Mouse (Mus musculus): ENCODE measurements around the gene Fam118b.

The Fam118b gene

DNA sequence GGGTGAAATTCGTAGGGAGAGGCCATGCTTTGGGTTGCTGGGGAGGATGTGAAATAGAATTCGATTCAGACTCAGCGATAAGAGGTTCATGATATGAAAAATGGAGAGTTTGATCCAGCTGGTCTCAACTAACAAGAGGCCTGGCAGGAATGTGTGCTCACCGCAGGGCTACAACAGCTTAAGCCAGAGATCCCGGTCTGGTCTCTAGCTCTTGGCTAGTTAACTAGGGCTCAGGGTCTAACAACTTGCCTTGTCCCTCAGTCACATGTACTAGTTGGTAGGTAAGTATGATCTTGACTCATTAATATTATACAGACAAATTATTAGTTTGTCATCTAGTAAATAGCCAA lies 15.2 kb upstream of the Fam118b start:
- no peak for TF ChIP-seq GATA4 (IDR thresholded peaks at IDR 0.05; ENCODE audit: insufficient replicate concordance, low read length)

DNA sequence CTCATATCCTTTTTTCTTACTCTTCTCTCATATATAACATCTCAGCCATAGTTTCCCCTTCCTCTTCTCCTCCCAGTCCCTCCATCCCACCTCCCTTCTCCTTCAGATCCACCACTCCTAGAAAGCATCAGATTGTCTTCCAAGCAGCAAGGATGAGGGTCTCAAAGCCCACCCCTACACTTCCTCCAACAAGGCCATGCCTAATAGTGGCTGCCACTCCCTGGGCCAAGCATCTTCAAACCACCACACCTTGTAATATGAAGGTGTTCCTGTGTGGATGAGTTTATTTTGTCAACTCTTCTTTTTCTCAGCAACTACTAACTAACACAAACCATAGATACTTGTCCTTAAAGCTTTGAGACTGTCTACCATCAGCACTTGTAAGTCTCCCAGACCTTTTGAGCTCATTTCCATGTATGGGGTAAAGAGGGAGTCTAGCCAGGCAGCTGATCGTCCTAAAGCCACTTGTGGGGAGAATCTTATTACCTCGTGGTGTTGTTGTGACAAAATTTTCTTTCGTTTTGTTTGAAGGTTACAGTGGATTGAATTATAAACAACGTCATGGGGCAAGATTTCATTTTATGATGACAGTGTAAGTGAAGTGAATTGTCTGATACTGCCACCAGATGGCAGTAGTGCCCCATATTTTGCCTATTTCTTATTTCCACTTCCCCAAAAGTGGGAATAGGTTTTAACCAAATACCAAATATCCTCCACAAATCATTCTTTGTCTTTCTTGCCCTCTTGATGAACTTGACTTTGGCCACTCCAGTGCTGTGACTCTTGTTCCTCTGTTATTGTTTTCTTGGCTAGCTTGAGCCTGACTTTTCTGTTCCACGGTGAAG lies 14.6 kb upstream of the Fam118b start:
- no peak for TF ChIP-seq GATA4 (IDR thresholded peaks at IDR 0.05; ENCODE audit: insufficient replicate concordance, low read length)

DNA sequence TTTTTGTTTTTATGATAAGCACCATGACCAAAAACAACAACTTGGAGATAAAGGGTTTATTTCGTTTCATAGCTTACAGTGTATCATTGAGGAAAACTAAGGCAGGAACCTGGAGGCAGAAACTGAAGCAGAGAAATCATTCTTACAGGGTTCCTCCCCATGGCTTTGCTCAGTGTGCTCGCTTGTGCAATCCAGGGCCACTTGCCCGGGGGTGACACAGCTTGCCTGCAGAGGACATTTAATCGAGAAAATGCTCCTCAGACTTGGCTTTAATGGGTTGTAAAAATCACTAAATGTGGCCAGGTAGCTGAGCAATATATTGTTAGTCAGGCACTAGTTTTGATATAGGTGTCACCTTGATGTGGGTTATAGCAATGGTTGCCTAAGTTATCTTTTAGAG lies 10.8 kb upstream of the Fam118b start:
- TF ChIP-seq GATA4 (IDR thresholded peaks at IDR 0.05; ENCODE audit: insufficient replicate concordance, low read length): no peak

- TF ChIP-seq GATA4 (IDR thresholded peaks at IDR 0.05; ENCODE audit: insufficient replicate concordance, low read length): no peak
Measured at GRCm38 (mm10) chr9:35277855-35278365, 10.3 kb upstream of the Fam118b start.

GRCm38 (mm10) chr9:35267976-35268715 lies 541 bp upstream of the Fam118b start:
- no peak for TF ChIP-seq GATA4 (IDR thresholded peaks at IDR 0.05; ENCODE audit: insufficient replicate concordance, low read length)

DNA sequence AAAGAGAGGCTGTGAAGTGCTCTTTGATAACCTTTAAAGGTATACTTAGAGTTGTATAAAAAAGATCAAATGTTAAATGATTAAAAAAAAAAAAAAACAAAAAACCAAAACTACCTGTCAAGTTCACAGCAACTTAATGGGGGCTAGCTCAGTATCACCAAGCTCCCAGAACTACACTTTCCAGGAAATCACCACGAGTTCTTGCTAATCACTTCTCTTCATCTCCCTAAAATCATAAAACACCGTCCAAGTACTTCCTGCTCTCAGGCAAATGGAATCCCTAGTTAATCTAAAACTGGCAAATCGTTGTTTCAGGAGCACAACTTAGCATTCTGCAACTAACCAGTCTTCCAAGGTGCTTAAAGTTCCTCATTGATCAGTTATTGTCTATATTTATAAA lies 3.1 kb downstream of the Fam118b start:
- no peak for TF ChIP-seq GATA4 (IDR thresholded peaks at IDR 0.05; ENCODE audit: insufficient replicate concordance, low read length)

GRCm38 (mm10) chr9:35263431-35263830 lies 4.2 kb downstream of the Fam118b start:
- TF ChIP-seq GATA4 (IDR thresholded peaks at IDR 0.05; ENCODE audit: insufficient replicate concordance, low read length): no peak

DNA sequence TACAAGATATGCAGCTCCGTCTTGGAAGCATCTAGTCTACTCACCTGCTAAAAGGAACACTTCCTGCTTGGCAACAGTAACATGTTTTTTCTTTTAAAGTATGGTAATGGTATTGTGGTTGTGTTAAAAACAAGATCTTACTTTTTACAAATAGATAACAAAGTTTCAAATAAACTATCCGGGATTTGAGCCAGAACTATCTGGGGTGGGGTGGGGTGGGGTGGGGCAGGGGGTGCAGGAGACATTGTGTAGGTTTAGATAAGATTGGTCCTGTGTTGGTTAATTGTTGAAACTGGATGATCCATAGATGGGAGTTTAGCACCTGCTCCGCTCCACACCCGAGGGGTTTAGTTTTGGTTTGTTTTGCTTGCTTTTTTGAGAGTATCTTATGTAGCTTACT lies 5.2 kb downstream of the Fam118b start:
- TF ChIP-seq GATA4 (IDR thresholded peaks at IDR 0.05; ENCODE audit: insufficient replicate concordance, low read length): no peak

- TF ChIP-seq GATA4 (IDR thresholded peaks at IDR 0.05; ENCODE audit: insufficient replicate concordance, low read length): no peak
Measured at GRCm38 (mm10) chr9:35257365-35257764, 10.2 kb downstream of the Fam118b start.

DNA sequence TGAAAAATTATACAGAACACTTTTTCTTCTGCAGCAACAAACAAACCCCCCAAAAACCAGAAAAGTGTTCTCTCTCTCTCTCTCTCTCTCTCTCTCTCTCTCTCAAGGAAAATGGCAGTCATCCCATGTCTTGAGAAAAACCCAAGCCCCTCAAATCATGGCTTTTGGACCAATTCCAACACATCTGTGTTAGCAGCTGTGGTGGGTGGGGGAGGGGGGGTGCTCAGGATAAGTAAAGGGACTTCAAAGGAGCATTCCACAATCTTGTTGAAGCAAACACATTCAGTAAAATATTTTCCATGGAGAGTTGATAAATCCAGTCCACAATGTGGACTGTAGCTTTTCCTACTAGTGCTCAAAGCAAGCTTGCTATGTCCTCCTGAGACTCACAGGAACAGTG lies 18.1 kb downstream of the Fam118b start:
- TF ChIP-seq GATA4 (IDR thresholded peaks at IDR 0.05; ENCODE audit: insufficient replicate concordance, low read length): no peak

GRCm38 (mm10) chr9:35247405-35247804 lies 20.2 kb downstream of the Fam118b start:
- TF ChIP-seq GATA4 (IDR thresholded peaks at IDR 0.05; ENCODE audit: insufficient replicate concordance, low read length): no peak

GRCm38 (mm10) chr9:35239734-35240133 lies 27.9 kb downstream of the Fam118b start:
- no peak for TF ChIP-seq GATA4 (IDR thresholded peaks at IDR 0.05; ENCODE audit: insufficient replicate concordance, low read length)

DNA sequence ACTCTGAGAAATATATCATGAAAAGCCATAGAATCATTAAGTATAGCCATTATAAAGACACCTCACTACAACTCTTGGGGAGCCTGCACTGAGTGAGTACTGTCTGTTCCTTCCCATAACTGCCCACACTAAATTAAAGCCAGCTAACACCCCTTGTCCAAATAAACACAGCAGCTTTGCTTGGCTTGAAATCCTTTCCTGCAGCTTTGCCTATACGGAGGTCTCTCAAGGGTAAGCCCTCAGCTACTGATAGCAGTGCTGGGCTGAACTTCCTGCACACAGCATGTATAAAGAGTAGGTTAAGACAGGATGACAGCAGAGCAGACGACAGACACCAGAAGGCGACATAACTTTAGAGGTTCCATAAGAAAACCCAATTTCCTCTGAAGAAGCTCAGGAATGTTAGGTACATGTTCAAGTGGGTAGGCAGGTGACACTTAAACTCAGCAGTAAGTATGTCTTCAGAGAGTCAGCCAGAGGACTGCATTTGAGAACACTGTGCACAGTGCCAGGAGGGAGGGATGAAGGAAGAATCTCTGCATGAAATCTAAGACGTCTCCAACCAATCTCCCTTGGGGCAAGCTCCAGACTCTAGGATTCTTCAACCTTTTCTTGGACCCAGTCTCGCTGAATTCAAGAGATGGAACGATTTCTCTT lies 28.6 kb downstream of the Fam118b start:
- TF ChIP-seq GATA4 (IDR thresholded peaks at IDR 0.05; ENCODE audit: insufficient replicate concordance, low read length): no peak

DNA sequence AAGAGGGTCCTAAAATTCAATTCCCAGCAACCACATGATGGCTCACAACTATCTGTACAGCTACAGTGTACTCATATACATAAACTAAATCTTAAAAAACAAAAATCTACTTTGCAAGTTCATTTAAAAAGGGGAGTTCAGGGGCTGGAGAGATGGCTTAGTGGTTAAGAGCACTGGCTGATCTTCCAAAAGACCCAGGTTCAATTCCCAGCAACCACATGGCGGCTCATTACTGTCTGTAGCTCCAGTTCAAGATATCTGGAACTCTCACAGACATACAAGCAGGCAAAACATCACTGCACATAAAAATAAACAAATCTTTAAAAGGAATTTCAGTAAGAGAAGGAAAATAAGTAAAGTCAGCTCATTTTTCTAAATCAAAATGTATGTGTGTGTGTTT lies 29.2 kb downstream of the Fam118b start:
- no peak for TF ChIP-seq GATA4 (IDR thresholded peaks at IDR 0.05; ENCODE audit: insufficient replicate concordance, low read length)

- TF ChIP-seq GATA4 (IDR thresholded peaks at IDR 0.05; ENCODE audit: insufficient replicate concordance, low read length): no peak
Measured at GRCm38 (mm10) chr9:35235996-35236395, 31.6 kb downstream of the Fam118b start.

GRCm38 (mm10) chr9:35228671-35229070 lies 38.9 kb downstream of the Fam118b start:
- no peak for TF ChIP-seq GATA4 (IDR thresholded peaks at IDR 0.05; ENCODE audit: insufficient replicate concordance, low read length)
